Mouse (Mus musculus): ENCODE data around the gene Gm281.

Gm281 gene

DNA sequence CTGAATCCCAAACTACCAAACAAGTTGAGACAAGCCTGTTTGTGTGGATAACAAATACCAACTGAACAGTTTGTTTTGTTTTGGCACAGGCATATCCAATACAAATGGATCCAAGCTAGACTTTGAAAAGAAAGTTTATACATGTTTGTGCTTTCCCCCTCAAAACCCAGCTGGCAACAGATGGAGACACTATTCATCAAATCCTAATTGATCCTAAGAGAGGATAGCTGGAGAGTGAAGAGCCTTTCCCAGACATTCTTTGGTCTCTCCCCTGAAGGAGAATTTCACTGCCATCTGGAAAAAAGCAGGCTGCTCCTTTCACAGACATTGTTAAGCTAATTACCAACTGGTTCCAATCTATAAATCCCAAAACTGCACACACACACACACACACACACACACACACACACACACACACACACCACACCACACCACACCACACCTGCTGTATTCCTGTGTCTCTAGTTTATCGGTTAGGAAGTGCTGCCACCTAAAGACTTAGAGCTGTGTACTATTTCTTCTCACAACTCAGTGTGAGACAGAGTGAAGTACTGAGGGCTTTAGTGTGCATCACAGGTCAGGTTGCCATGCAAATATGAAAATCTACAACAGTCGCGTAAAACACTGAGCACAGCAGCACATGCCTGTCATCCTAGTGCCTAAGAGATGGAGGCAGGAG is 101.3 kb downstream of the Gm281 start:
- no peak for DNase-seq

DNA sequence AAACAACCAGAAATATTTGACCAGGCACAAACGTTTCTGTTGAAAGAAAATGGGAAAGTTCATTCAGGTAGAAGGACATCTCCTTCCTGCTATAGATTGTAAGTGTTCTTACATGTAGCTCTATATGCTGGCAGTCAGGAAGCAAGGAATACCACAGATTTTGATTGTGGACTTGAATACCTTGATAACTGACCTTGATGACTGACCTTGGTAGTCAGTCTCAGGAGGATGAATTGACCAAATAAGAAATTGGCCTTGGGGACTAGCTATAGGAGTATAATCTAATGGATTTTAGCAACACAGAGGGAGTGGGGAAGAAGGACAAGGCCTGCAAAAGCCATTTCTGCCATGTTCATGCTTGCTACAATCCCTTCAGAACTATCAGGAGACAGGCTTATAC is 123.8 kb downstream of the Gm281 start:
- no peak for DNase-seq

DNA sequence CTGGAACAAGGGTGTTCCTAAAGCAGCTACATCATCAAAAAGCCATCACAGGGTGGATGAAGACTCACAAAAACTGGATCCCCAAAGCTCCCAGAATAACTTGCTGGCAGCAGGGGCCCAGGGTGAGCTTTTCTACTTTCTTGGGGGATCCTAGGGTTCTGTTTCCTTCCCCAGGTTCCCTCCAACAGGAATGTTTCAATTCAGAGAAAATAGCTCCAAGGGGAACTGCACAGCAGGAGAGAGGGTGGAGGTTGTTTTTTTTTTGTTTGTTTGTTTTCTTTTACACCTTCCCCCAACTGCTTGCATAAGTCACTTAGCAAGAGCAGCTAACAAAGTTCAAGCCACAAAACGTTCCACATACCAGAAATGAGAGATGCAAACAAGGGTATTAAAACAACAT is 124.3 kb downstream of the Gm281 start:
- no peak for DNase-seq

GRCm38 (mm10) chr14:13782970-13783369 is 131.3 kb downstream of the Gm281 start:
- DNase-seq = no peak

GRCm38 (mm10) chr14:13778383-13778782 is 135.9 kb downstream of the Gm281 start:
- DNase-seq = no peak

- DNase-seq = no peak
Measured at GRCm38 (mm10) chr14:13771163-13771562, 143.1 kb downstream of the Gm281 start.

DNA sequence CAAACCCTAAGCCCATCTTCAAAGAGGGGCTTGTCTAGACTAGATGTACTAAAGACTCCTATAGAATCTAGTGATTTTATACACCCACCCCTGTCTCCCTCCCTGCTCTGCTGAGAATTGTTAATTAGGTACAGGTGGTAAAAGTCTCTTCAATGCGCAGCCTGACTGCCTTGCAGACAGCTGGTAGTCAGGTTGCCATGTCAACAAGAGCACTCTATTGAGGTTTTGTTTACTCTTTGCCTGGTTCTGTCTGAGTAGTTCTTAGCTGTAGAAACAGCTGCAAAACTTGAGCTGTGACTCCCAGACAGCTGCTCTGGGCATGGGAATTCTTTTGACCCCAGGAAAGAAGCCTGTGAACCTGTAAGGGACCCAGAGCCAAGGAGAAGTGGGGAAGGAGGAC is 143.6 kb downstream of the Gm281 start:
- DNase-seq = no peak
